Mouse (Mus musculus): ENCODE results near the gene Gm20662. TPM values are rescaled to one million over a fixed set of nuclear protein-coding genes. Genes with fewer than 3 reads are reported as not detected.

The Gm20662 gene
- total and polyA plus RNA-seq, 2 experiments from 2014 or later = 0.31 to 3.6 TPM

GRCm38 (mm10) chr9:108083561-108083960 is 87.4 kb downstream of the Gm20662 start:
- no peak overlapping the region for H3K4me2 ChIP-seq (ENCODE audit: low read depth, low read length, poor library complexity, severe bottlenecking)
- H3K27ac ChIP-seq (ENCODE audit: low read depth, low read length) = no peak overlapping the region
- DNase-seq (ENCODE audit: low spot score) (no peak), ATAC-seq (ENCODE audit: low FRiP score) (no peak)
- no peak overlapping the region for H3K9ac ChIP-seq (replicated peaks; ENCODE audit: low read length, poor library complexity, severe bottlenecking)
- H3K4me3 ChIP-seq (ENCODE audit: low read depth, low read length) = no peak overlapping the region
- peaks cover 5% of the 10 kb centered on the region for H3K4me1 ChIP-seq (ENCODE audit: insufficient read depth, low read length)
- WGBS = 85% methylated on average over 6 of the region's 6 CpGs
- H3K9me3 ChIP-seq (ENCODE audit: low read length) = no peaks in the 10 kb centered on the region
- peaks cover 47% of the 10 kb centered on the region for H3K36me3 ChIP-seq (ENCODE audit: insufficient read depth, low read length)
- TF ChIP-seq CTCF (IDR thresholded peaks at IDR 0.05) = no peak
- peaks cover 14% of the 10 kb centered on the region; the same call in 1 of the 2 replicates for H3K27me3 ChIP-seq (ENCODE audit: insufficient read depth, low read length)

- H3K4me1 ChIP-seq (ENCODE audit: insufficient read depth, low read length) = no peaks in the 10 kb centered on the region
- H3K27me3 ChIP-seq (ENCODE audit: insufficient read depth, low read length) = peaks cover 14% of the 10 kb centered on the region; the same call in 1 of the 2 replicates
- ATAC-seq (ENCODE audit: low FRiP score) (no peak), DNase-seq (ENCODE audit: low spot score) (no peak)
- H3K9ac ChIP-seq (replicated peaks; ENCODE audit: low read length, poor library complexity, severe bottlenecking) = no peak overlapping the region
- H3K36me3 ChIP-seq (ENCODE audit: insufficient read depth, low read length) = peaks cover 62% of the 10 kb centered on the region
- TF ChIP-seq CTCF (IDR thresholded peaks at IDR 0.05) = no peak
- no peak overlapping the region for H3K4me2 ChIP-seq (ENCODE audit: low read depth, low read length, poor library complexity, severe bottlenecking)
- no peak overlapping the region for H3K27ac ChIP-seq (ENCODE audit: low read depth, low read length)
- WGBS = 96% methylated on average over 4 of the region's 4 CpGs
- no peaks in the 10 kb centered on the region for H3K9me3 ChIP-seq (ENCODE audit: low read length)
- H3K4me3 ChIP-seq (ENCODE audit: low read depth, low read length) = no peak overlapping the region
Observed at GRCm38 (mm10) chr9:108085261-108085660, 89.1 kb downstream of the Gm20662 start.

GRCm38 (mm10) chr9:108090611-108091120 is 94.5 kb downstream of the Gm20662 start:
- DNase-seq (ENCODE audit: low spot score) (no peak), ATAC-seq (ENCODE audit: low FRiP score) (no peak)
- H3K36me3 ChIP-seq (ENCODE audit: insufficient read depth, low read length) = peaks cover 69% of the 10 kb centered on the region
- H3K27me3 ChIP-seq (ENCODE audit: insufficient read depth, low read length) = no peaks in the 10 kb centered on the region
- no peak overlapping the region for H3K27ac ChIP-seq (ENCODE audit: low read depth, low read length)
- TF ChIP-seq CTCF (IDR thresholded peaks at IDR 0.05) = no peak
- no peak overlapping the region for H3K4me3 ChIP-seq (ENCODE audit: low read depth, low read length)
- 97% methylated on average over 7 of the region's 7 CpGs for WGBS
- H3K9me3 ChIP-seq (ENCODE audit: low read length) = no peaks in the 10 kb centered on the region
- no peak overlapping the region for H3K9ac ChIP-seq (replicated peaks; ENCODE audit: low read length, poor library complexity, severe bottlenecking)
- no peak overlapping the region for H3K4me2 ChIP-seq (ENCODE audit: low read depth, low read length, poor library complexity, severe bottlenecking)
- no peaks in the 10 kb centered on the region; the same call in 1 of the 2 replicates for H3K4me1 ChIP-seq (ENCODE audit: insufficient read depth, low read length)

- no peak for TF ChIP-seq CTCF (IDR thresholded peaks at IDR 0.05)
- 64% methylated on average over 10 of the region's 10 CpGs for WGBS
- no peak for DNase-seq (ENCODE audit: low spot score)
- Histone ChIP-seq H3K9ac (replicated peaks; ENCODE audit: low read length, poor library complexity, severe bottlenecking) (peak overlapping the region; percentile 68; the same call in 1 of the 2 replicates), H3K4me1 (ENCODE audit: insufficient read depth, low read length) (no peaks in the 10 kb centered on the region; the same call in 1 of the 2 replicates), H3K27me3 (ENCODE audit: insufficient read depth, low read length) (no peaks in the 10 kb centered on the region), H3K27ac (ENCODE audit: low read depth, low read length) (peak overlapping the region; percentile 53; the same call in 1 of the 2 replicates), H3K36me3 (ENCODE audit: insufficient read depth, low read length) (peaks cover 52% of the 10 kb centered on the region), H3K9me3 (ENCODE audit: low read length) (no peaks in the 10 kb centered on the region), H3K4me2 (ENCODE audit: low read depth, low read length, poor library complexity, severe bottlenecking) (peak overlapping the region; percentile 86), H3K4me3 (ENCODE audit: low read depth, low read length) (peak overlapping the region; percentile 43)
- ATAC-seq (ENCODE audit: low FRiP score) = no peak
Observed at GRCm38 (mm10) chr9:108093586-108093985, 97.4 kb downstream of the Gm20662 start.

GRCm38 (mm10) chr9:108094184-108094941 is 98.2 kb downstream of the Gm20662 start, which contains the start of gene Apeh:
Apeh (minus strand) TSS chr9:108094606.
- Histone ChIP-seq H3K27ac (ENCODE audit: low read depth, low read length) (peak within 1 kb of the TSS; percentile 53), H3K9me3 (ENCODE audit: low read length) (no peaks in the 10 kb centered on the region), H3K4me1 (ENCODE audit: insufficient read depth, low read length) (no peaks in the 10 kb centered on the region; the same call in 1 of the 2 replicates), H3K36me3 (ENCODE audit: insufficient read depth, low read length) (peaks cover 53% of the 10 kb centered on the region), H3K27me3 (ENCODE audit: insufficient read depth, low read length) (no peaks in the 10 kb centered on the region), H3K4me2 (ENCODE audit: low read depth, low read length, poor library complexity, severe bottlenecking) (peak within 1 kb of the TSS; percentile 86), H3K4me3 (ENCODE audit: low read depth, low read length) (peak within 1 kb of the TSS; percentile 43), H3K9ac (replicated peaks; ENCODE audit: low read length, poor library complexity, severe bottlenecking) (peak within 1 kb of the TSS; percentile 68)
- peak; percentile 19; the same call in 1 of the 2 replicates for TF ChIP-seq CTCF (IDR thresholded peaks at IDR 0.05)
- peak; percentile 83 for ATAC-seq (ENCODE audit: low FRiP score)
- WGBS = under 1% methylated on average over 51 of the region's 52 CpGs
- DNase-seq (ENCODE audit: low spot score) = peak; percentile 94

Small RNA genes lying within 50 kb of the gene (microRNA-seq; reads per million reads assigned to microRNA genes)
- not detected for gene Mir7088 (ENCODE audit: borderline number of aligned reads)

Other genes with a start within 250 kb of the Gm20662 start
- 142 and 145 TPM in 2 replicates for gene Rbm5, start 225.4 kb upstream of the Gm20662 start, total RNA-seq (2014; rRNA removed)
- 159 and 160 TPM in 2 replicates for gene Rbm5, start 225.4 kb upstream of the Gm20662 start, polyA plus RNA-seq (2015; fragmentation: Nextera tagmentation; extraction: Ambion mirVana)
- gene Rbm6, start 123.1 kb upstream of the Gm20662 start, total RNA-seq (2014; rRNA removed) = 81.3 and 87.9 TPM in 2 replicates
- 48.8 and 57.9 TPM in 2 replicates for gene Rbm6, start 123.1 kb upstream of the Gm20662 start, polyA plus RNA-seq (2015; fragmentation: Nextera tagmentation; extraction: Ambion mirVana)
- gene Mon1a, start 108.2 kb upstream of the Gm20662 start, total RNA-seq (2014; rRNA removed) = 23.9 and 24.9 TPM in 2 replicates
- gene Mon1a, start 108.2 kb upstream of the Gm20662 start, polyA plus RNA-seq (2015; fragmentation: Nextera tagmentation; extraction: Ambion mirVana) = 16.7 and 18.1 TPM in 2 replicates
- 1.2 and 1.8 TPM in 2 replicates for gene Mst1r, start 89.5 kb upstream of the Gm20662 start, total RNA-seq (2014; rRNA removed)
- 1.1 and 1.2 TPM in 2 replicates for gene Mst1r, start 89.5 kb upstream of the Gm20662 start, polyA plus RNA-seq (2015; fragmentation: Nextera tagmentation; extraction: Ambion mirVana)
- 0.05 TPM in 1 of 2 replicates, not detected in the other for gene Actl11, start 67.9 kb upstream of the Gm20662 start, total RNA-seq (2014; rRNA removed)
- not detected in 2 replicates for gene Actl11, start 67.9 kb upstream of the Gm20662 start, polyA plus RNA-seq (2015; fragmentation: Nextera tagmentation; extraction: Ambion mirVana)
- gene Camkv, start 60.7 kb upstream of the Gm20662 start, total RNA-seq (2014; rRNA removed) = 133 and 153 TPM in 2 replicates
- gene Camkv, start 60.7 kb upstream of the Gm20662 start, polyA plus RNA-seq (2015; fragmentation: Nextera tagmentation; extraction: Ambion mirVana) = 136 and 149 TPM in 2 replicates
- 9.0 and 11.4 TPM in 2 replicates for gene Traip, start 46.2 kb upstream of the Gm20662 start, total RNA-seq (2014; rRNA removed)
- 11.6 and 12.0 TPM in 2 replicates for gene Traip, start 46.2 kb upstream of the Gm20662 start, polyA plus RNA-seq (2015; fragmentation: Nextera tagmentation; extraction: Ambion mirVana)
- 1.9 and 4.2 TPM in 2 replicates for gene Uba7, start 20.8 kb upstream of the Gm20662 start, total RNA-seq (2014; rRNA removed)
- 5.0 and 5.7 TPM in 2 replicates for gene Uba7, start 20.8 kb upstream of the Gm20662 start, polyA plus RNA-seq (2015; fragmentation: Nextera tagmentation; extraction: Ambion mirVana)
- gene Gm20661, start 13.3 kb upstream of the Gm20662 start, total RNA-seq (2014; rRNA removed) = 0.55 TPM in 1 of 2 replicates, not detected in the other
- 0.33 and 0.48 TPM in 2 replicates for gene Gm20661, start 13.3 kb upstream of the Gm20662 start, polyA plus RNA-seq (2015; fragmentation: Nextera tagmentation; extraction: Ambion mirVana)
- 12.3 and 14.8 TPM in 2 replicates for gene Inka1, start 10.5 kb upstream of the Gm20662 start, total RNA-seq (2014; rRNA removed)
- 16.2 and 18.1 TPM in 2 replicates for gene Inka1, start 10.5 kb upstream of the Gm20662 start, polyA plus RNA-seq (2015; fragmentation: Nextera tagmentation; extraction: Ambion mirVana)
- 0.42 and 5.6 TPM in 2 replicates for gene Cdhr4, start 3.9 kb upstream of the Gm20662 start, total RNA-seq (2014; rRNA removed)
- 0.59 and 1.1 TPM in 2 replicates for gene Cdhr4, start 3.9 kb upstream of the Gm20662 start, polyA plus RNA-seq (2015; fragmentation: Nextera tagmentation; extraction: Ambion mirVana)
- gene Ip6k1, start 6.2 kb downstream of the Gm20662 start, total RNA-seq (2014; rRNA removed) = 249 and 272 TPM in 2 replicates
- gene Ip6k1, start 6.2 kb downstream of the Gm20662 start, polyA plus RNA-seq (2015; fragmentation: Nextera tagmentation; extraction: Ambion mirVana) = 90.5 and 94.1 TPM in 2 replicates
- gene Gmppb, start 52.9 kb downstream of the Gm20662 start, total RNA-seq (2014; rRNA removed) = 13.4 and 18.7 TPM in 2 replicates
- 14.9 and 17.8 TPM in 2 replicates for gene Gmppb, start 52.9 kb downstream of the Gm20662 start, polyA plus RNA-seq (2015; fragmentation: Nextera tagmentation; extraction: Ambion mirVana)
- 2.5 and 3.7 TPM in 2 replicates for gene Amigo3, start 56.8 kb downstream of the Gm20662 start, total RNA-seq (2014; rRNA removed)
- 1.4 and 1.6 TPM in 2 replicates for gene Amigo3, start 56.8 kb downstream of the Gm20662 start, polyA plus RNA-seq (2015; fragmentation: Nextera tagmentation; extraction: Ambion mirVana)
- 0.14 TPM in 1 of 2 replicates, not detected in the other for gene Mst1, start 84.1 kb downstream of the Gm20662 start, total RNA-seq (2014; rRNA removed)
- gene Mst1, start 84.1 kb downstream of the Gm20662 start, polyA plus RNA-seq (2015; fragmentation: Nextera tagmentation; extraction: Ambion mirVana) = not detected in 2 replicates
- 46.3 and 60.6 TPM in 2 replicates for gene Rnf123, start 87.0 kb downstream of the Gm20662 start, total RNA-seq (2014; rRNA removed)
- 44.1 and 49.1 TPM in 2 replicates for gene Rnf123, start 87.0 kb downstream of the Gm20662 start, polyA plus RNA-seq (2015; fragmentation: Nextera tagmentation; extraction: Ambion mirVana)
- gene Apeh, start 98.3 kb downstream of the Gm20662 start, total RNA-seq (2014; rRNA removed) = 32.3 and 45.1 TPM in 2 replicates
- 38.3 and 42.7 TPM in 2 replicates for gene Apeh, start 98.3 kb downstream of the Gm20662 start, polyA plus RNA-seq (2015; fragmentation: Nextera tagmentation; extraction: Ambion mirVana)
- gene Bsn, start 194.0 kb downstream of the Gm20662 start, total RNA-seq (2014; rRNA removed) = 59.4 and 60.6 TPM in 2 replicates
- 6.1 and 7.7 TPM in 2 replicates for gene Bsn, start 194.0 kb downstream of the Gm20662 start, polyA plus RNA-seq (2015; fragmentation: Nextera tagmentation; extraction: Ambion mirVana)

Data from midbrain, postnatal 0 days (tissue).